Mouse (Mus musculus) layer of hippocampus, adult 8-10 months (tissue): ENCODE measurements around the gene Zbtb39. TPM values are rescaled to one million over a fixed set of nuclear protein-coding genes. Genes with fewer than 3 reads are reported as not detected.
"Not testable (repeated sequence)": the region's sequence is repeated elsewhere in the genome, so short reads cannot be mapped to it uniquely, and the experiment has no call there.

Source experiments
- DNase-seq, 2 experiments: peaks; one replicate each; pipeline ENCODE4 v3.0.0; 2022; ENCODE audit warnings: low spot score in 2 of 2
- total RNA-seq, 4 experiments: library from RNA; stranded (reverse); gene quantifications; 2 replicates each; pipeline ENCODE4 v1.2.4; 2022

Zbtb39 gene
- total RNA-seq, 4 experiments from 2014 or later, result 11.0 to 12.3 (median 11.3) TPM

- no peak for DNase-seq
Measured at GRCm38 (mm10) chr10:127736916-127737315, 2.4 kb upstream of the Zbtb39 start.

- no peak for DNase-seq
Measured at GRCm38 (mm10) chr10:127737552-127737951, 1.8 kb upstream of the Zbtb39 start.

DNA sequence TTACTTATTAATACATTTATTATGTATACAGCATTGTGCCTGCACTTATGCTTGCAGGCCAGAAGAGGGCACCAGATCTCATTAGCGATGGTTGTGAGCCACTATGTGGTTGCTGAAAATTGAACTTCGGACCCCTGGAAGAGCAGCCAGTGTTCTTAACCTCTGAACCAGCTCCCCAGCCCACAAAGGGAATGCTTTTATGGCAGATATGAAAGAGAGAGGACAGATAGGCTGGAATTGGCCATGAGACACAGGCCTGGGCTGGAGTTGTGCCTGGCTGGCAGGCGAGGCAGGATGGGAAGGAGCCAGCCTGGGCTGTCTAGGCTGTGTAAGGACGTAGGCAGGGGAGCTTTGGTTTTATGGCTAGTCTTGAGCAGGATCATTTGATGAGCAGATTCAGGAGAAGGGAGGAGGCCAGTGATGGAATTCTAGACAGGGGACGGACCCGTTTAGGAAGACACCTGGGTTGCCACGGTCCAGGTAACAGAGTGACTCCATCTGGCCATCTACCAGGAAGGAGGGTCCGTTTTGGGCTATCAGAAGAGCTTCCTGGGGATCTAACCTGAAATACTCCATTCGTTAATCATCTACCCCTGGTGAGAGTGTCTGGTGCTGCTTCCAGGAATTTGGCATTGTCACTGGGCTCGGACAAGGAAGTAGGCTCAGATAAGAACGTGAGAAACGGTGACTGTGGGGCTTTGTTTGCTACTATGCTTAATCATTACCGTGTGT, 1.0 kb upstream of the Zbtb39 start:
- DNase-seq, result no peak

DNA sequence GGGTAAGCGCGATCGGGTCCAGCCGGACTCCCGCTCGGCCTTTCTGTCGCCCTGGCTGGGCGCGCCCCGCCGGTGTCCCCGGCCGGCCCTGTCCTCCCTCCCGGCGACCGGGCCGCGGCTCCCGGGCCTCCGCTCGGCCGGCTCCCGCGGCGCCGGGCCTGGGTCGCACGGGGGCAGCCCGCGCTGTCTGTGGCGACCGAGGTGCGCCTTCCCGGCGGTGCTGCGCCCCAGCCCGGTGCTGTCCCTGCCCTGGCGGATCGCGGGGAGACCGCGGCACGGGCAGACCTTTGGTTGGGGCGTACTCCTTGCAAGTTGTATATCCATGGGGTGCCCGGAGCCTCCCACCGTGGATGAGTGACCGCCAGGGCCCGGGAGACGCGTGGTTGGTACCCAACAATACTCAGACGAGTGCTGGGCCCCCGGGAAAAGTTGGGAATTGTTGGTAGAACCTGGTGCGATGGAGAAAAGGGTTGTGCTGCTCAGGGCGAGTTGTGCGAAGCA, 373 bp downstream of the Zbtb39 start:
- no peak for DNase-seq

- DNase-seq, result no peak
Measured at GRCm38 (mm10) chr10:127744661-127745060, 5.3 kb downstream of the Zbtb39 start.

- no peak for DNase-seq
Measured at GRCm38 (mm10) chr10:127745886-127746285, 6.5 kb downstream of the Zbtb39 start.

- DNase-seq, result no peak
Measured at GRCm38 (mm10) chr10:127747254-127747653, 7.9 kb downstream of the Zbtb39 start.

DNA sequence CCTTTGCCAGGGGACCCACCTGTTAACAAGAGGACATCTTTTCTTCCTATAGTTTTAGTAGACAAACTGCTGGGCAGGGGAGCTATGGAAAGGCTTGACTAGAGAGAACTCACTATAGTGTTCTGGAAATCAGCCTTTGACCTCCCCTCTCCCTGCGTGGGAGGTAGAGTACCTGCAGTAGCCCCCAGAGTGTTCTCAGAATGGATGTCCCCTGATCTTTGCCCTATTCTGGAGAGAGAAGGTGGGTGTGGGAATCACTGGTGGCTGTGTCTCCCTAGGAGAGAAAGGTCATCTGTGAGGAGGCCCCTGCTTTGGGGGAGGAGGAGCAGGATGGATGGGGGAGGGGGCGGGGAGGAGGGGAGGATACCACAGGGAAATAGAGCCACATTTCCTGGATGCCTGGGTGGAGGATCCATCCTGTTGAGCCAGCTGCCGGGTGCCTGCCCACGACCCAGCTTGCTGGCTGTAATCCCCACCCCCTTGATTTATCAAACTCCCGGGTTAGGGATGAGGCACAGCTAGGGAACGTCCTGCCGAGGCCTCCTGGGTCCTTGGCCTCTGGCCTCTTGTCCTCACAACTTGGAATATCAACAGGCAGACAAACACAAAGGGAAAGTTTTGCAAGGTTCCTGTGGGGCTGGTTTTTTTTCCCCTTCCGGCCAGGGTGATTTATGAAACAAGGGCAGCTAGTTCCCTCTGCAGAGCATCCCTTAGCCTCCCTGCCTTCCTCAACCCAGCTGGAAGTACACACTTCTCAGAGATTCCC, 9.7 kb downstream of the Zbtb39 start:
- DNase-seq, result no peak

- DNase-seq, result peak in 1 of 2 experiments; percentile 36
Measured at GRCm38 (mm10) chr10:127750136-127750777, 10.9 kb downstream of the Zbtb39 start.

DNA sequence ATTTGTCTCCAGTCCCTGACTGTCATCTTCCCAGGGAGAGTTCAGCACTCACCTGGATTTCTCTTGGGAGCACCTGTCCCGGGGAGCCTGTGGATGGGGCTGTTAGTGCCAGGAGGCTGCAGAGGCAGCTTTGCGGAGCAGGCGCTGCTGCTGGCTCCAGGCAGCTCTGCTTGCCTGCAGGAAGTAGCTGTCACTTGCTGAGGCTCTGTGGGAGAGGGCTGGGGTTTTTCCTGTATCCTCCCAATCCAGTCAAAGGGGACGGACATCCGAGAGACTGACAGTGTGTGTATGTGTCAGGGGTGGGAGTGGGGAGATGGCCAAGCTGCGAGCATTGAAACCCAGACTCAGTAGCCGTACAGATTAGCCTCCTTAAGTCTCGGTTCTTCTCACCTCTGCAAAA, 12.2 kb downstream of the Zbtb39 start, which contains the start of gene Gpr182:
Gene Gpr182 (minus strand): TSS at position 185 of the 400 bp plus-strand sequence.
- no peak for DNase-seq

- no peak for DNase-seq
Measured at GRCm38 (mm10) chr10:127754566-127755166, 15.3 kb downstream of the Zbtb39 start.

DNA sequence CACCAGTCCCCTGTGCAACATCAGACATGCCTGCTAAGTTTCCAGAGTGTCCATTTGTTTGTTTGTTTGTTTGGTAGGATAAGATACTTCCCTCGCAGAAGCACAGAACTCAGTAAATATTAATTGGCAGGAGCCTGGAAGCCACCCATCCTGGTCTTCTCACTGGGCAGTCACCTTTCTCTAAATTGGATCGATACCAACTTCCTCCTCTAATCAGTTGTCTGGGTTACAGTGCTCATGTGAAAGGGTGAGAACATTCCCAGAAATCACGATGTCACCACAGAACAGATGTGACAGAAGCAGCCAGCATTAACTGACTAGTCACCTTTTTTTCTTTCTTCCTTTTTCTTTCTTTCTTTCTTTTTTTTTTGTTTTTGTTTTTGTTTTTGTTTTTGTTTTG, 15.9 kb downstream of the Zbtb39 start:
- no peak for DNase-seq

- DNase-seq, result no peak
Measured at GRCm38 (mm10) chr10:127755770-127756468, 16.6 kb downstream of the Zbtb39 start.

DNA sequence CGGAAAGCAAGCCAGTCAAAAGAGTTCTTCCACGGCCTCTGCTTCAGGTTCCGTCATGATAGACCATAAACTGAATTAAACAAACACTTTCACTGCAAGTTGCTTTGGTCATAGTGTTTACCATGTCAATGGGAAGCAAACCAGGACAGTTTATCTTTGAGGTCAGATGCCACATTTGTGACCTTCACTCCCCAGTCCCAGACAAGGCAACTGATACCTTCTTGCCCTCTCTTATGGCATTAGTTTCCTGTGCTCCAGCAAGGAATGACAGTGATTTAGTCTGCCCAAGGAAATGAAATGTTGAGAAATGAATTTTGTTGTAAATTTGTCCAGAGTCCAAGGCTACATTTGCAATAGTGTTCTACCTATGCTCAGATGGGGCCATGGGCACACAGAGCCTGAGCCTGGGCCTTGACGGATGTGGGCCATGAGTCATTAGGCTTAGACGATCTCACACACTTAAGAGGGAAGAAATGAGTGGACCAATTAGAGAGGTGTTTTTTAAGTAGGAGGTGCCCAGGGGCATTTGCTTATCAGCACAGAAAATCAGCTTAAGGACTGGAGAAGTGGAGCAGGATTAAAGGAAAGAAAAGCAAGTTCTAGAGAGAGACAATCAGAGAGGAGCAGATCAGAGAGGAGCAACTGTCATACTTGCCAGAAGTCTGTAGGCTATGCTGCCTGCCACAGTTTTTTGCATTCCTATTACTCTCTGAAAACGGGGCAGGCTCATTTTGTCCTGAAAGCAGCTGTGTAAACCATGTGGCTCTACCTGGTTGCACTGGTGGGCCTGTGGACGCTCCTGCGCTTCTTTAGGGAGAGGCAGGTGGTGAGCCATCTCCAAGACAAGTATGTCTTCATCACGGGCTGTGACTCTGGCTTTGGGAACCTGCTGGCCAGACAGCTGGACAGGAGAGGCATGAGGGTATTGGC, 20.1 kb downstream of the Zbtb39 start, which contains the start of the genes Rdh1 and Rdh16f1:
Gene Rdh1 (plus strand): TSS at position 541 of the 930 bp plus-strand sequence.
Gene Rdh16f1 (plus strand): TSS at position 607 of the 930 bp plus-strand sequence.
- DNase-seq, result no peak

DNA sequence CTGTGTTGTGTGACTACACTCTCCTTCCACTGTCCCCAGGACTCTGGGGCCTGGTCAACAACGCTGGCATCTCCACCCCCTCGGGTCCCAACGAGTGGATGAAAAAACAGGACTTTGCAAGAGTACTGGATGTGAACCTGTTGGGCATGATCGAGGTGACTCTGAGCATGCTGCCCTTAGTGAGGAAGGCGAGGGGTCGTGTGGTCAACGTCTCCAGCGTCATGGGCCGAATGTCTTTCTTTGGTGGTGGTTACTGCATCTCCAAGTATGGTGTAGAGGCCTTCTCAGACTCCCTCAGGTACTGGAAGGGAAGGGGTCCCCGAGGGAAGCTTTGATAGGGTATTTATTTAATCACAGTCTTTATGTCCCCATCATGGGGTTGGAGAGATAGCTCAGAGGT, 23.6 kb downstream of the Zbtb39 start:
- not testable (repeated sequence) for DNase-seq

DNA sequence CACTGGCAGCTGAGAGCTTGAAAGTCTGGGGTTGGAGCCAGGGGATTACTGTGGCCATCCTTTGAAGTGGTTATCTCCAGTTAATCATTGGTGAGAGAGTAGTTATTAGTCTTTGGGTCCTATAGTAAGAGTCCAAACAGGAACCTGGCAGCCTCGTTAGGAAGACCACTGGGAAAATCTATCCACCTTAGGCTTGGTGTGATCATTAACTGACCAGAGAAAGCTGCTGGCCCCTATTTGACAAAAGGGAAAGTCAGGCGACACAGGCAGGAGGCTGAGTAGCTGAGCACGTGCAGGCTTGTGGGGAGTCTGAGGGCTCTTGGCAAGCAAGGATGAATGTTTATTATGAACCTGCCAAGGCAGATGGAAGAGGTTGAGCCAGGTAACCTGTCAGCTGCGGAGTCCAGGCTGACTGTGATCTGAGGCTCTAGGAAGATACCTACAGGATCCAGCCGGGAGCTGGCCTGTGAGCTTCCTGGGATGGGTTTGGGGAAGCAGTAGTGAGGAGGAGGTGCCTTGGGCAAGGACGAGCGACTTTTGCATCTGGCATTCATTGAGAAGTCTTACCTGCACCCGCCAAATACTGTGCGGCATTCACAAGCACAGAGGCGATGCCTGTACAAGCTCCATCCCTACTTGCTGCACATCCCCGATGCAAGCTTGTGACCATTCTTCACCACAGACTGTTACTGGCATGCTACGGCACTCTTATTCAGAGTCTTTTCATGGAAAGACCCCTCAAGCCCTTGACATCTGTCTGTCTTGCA, 24.8 kb downstream of the Zbtb39 start:
- no peak for DNase-seq

DNA sequence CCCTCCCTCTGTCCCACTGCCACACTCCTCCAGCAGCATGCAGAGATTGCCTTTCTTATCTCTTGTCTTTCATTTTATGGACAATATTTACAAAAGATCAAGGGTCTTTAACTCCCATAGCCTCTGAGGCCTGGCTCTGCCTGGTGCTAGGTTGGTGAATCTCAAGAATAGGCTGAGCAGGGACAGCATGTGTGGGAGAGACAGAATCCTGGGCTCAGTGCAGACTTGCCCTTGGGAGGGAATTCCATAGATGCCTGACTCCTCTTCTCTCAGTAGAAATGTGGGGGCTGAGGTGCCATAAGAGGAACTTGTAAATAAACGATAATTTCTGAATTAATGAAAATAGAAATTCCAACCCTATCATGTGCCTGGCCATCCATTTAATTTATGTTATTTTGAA, 27.2 kb downstream of the Zbtb39 start:
- no peak for DNase-seq

DNA sequence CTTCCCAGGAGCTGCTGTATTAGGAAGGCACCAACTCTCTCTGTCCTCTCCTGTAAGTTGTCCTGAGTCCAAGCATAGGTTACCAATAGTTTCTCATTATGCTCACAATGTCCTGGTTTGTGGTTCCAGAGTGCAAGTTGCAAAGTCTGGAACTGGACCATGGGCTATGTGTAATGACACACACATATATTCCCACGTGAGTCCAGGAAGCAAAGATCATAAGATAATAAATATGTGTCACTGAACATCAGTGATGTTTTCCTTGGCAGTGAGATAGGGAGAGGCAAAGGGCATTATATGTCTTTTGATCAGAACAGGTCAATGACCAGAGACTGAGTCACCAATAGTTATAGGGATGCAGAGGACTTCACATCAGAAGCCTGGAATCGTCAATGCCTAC, 36.7 kb downstream of the Zbtb39 start, which contains the start of gene Rdh9:
Gene Rdh9 (plus strand): TSS at position 376 of the 400 bp plus-strand sequence.
- no peak for DNase-seq

GRCm38 (mm10) chr10:127782321-127782720, 43.0 kb downstream of the Zbtb39 start:
- DNase-seq, result not testable (repeated sequence)
